Mouse (Mus musculus): Measurements from ENCODE around the gene Sds.

GRCm38 (mm10) chr5:120437539-120437938 lies 38.8 kb upstream of the Sds start:
- TF ChIP-seq CTCF (conservative IDR thresholded peaks at IDR 0.05; ENCODE audit: low read length), result no peak
- no peak for TF ChIP-seq POU5F1 (IDR thresholded peaks at IDR 0.05; ENCODE audit: borderline replicate concordance, low read length)

Measured in E14TG2a.4 (cell line).